Mouse (Mus musculus): ENCODE data around the gene Aplp2.

Aplp2 gene

DNA sequence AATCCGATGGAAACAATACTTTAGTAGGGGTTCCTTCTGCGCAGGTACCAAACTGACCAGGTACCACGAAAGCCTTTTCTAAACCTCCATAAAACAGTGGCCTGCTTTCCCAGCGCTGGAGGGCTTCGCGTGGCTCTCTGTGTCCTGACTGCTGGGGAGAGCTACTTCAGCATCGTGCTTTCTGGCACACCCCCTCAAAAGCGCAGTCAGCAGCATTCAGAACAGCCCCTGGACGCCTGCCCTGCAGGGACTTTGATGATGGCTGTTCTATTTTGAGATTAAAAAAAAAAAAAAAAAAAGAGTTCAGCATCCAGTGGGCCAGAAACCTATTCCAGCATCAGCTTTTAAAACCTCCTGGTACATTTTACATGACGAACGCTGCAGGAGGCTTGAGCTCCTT, 14.2 kb upstream of the Aplp2 start:
- peak; percentile 94 for ATAC-seq (ENCODE audit: low TSS enrichment)

DNA sequence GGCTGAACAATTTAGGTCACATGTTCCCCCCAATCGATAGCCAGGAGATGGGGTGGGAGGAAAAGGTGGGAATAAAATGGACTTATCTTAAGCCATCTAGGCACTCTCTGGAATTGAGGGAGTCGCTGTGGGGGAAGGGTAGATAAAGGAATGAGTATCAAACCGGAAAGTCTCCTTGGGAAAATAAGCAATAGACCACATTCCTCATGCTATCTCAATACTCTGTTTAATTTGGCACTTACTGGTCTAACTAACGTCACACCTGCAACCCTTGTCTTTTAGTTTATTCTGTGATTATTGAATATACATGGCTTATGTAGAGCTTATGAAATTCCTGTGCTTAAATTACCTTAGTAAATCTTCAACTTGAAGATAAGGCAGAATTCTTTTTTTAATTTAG, 11.9 kb upstream of the Aplp2 start:
- no peak for ATAC-seq (ENCODE audit: low TSS enrichment)

DNA sequence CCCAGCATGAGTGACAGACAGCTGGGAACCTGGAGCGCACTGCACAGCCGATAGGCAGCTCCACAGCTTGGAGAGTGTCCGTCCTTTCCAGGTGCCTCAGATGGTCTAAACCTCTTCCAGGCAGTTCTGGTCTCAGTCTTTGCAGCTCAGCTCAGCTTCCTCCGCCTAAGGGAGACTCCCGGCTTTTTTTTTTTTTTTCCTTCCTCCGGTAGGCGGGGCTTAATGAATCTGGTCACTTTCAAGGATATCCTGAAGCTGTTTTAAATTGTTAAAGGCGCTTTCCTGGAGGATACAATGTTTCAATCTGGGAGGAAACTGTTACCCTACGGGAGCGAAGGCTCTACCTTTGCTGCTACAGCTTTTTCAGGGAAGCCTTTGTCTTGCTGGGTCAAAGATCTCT, 9.6 kb upstream of the Aplp2 start:
- no peak for ATAC-seq (ENCODE audit: low TSS enrichment)

DNA sequence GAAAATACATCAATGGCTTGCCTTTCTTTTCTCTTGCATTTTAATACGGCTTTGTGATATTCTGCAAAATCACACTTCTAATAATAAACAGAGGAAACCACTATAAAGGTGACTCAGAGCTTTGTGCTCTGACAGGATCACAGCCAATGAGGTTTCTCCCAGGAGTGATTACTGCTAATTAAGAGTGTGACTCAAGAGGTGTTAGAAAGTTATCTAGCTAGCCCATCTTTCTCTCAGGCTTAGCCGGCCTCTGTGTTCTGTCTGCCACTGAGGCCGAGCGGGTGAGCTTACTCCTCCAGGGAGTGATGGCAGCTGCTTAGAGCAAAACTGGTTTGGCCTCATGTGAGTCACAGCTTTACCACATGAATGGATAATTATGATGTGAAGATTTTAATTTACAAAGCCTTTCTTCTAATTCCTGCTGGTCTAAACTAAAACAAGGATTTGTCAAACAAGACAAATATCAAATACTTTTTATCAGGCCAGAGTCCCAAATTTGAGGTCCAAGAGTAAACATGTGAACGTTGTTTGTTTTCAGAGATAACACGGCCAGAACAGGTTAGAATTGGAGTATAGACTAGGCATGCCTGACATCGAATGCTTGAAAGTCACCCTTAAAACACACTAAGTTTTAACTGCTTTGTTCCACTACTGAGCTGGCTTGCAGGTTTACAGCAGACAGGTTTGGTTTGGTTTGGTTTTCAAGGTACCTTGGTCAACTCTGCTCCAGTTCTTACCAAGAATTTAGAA, 6.2 kb upstream of the Aplp2 start:
- ATAC-seq (ENCODE audit: low TSS enrichment) = no peak; the same call in 1 of the 2 replicates

DNA sequence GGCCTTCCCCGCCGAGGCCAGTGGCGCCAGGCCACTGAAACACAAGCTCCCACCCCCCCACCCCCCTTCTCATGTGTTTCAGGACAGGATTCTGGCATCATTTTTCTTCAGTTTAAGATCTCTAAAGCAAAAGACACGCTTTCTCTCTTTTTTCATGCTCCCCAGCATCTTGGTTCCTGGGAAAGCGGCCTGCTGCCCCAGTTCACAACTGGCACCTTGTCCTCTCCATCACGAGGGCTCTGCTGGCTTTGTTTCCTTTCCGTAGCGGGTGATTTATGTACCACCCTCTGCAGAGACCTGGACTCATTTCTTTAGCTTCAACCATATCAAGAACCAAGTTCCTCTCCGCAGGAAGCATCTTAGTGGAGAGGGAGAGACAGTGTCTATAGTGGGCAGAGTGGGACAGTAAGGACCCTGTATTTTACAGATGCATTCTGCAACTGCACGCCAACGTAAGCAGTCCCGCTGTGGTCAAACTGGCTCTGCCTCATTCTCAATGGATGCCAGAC, 939 bp upstream of the Aplp2 start:
- ATAC-seq (ENCODE audit: low TSS enrichment) = peak; percentile 1; the same call in 1 of the 2 replicates

DNA sequence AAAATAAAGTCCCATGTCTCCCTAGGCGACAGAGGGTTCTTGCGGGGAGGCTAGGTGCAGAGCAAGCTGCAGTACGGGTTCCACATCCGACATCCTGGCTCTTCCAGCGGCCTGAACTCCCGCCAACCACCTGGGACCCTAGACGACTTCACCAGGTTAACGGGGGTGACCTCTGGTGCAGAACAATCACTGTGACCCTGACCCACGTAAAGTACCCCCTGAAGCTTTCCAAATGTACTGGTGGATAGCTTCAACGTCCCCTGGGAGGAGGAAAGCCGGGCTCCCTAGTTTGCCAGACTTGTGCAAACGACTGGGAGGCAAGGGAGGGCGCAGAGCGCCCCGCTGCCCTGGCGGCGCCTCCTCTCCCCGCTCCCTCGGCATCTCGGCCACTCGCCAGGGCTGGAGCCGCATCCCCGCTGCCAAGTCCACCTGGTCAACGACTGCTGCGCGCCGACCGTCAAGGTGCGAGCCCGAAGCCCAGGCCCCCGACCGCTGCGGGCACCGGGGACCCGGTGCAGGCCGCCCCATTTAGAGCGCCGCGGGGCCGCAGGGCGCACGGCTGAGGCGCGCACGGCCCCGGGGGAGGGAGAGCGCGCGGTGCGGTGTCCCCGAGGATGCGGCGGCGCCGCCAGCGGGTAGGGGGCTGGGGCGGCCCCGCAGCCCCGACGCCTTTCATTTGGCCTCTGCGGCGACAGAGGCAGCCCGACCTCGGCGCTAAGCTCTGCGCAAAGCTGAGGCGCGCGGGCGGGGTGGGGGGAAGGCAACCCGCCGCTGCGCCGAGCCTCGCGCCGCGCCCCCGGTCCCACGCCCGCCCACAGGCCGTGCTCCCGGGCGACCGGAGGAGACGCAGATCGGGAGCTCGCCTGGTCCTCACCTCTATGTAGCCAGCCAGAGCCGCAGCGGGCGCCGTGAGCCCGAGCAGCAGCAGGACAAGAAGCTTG, 596 bp downstream of the Aplp2 start:
- peak; percentile 42 for ATAC-seq (ENCODE audit: low TSS enrichment)

DNA sequence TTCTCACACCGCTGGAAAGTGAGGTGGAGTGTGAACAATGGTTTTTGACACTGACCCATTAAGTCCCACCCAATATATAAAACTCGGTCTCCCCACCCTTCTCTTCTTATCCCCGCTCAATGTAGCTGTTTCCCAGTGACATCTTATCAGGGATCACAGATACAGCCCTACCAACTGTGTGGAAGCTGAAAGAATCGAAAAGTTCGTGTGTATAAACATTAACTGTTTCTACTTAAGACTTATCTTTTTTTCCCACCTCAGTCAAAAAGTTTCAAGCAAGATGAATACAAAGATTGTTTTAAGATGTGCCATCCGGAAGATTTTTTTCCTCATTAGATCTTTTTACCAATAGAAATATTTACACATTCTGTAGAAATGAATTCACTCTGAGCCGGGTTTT, 1.5 kb downstream of the Aplp2 start:
- ATAC-seq (ENCODE audit: low TSS enrichment) = no peak

DNA sequence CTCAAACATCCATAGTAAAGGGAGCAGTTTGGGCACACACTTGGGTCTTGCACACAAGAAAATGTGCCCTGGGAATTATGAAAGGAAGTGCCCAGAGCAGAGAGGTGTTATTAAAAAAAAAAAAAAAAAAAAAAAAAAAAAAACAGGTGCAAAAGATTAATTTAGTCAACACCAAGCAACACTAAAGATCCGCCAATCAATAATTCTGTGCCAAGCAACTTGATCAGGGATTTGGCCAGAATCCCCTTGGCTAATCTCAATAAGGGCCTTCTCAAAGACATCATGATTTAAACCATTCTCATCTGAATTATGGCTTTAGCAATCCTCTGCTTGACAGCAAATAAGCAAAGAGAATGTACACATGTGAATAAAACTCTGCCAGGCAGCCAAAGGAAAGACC, 2.1 kb downstream of the Aplp2 start:
- no peak for ATAC-seq (ENCODE audit: low TSS enrichment)

DNA sequence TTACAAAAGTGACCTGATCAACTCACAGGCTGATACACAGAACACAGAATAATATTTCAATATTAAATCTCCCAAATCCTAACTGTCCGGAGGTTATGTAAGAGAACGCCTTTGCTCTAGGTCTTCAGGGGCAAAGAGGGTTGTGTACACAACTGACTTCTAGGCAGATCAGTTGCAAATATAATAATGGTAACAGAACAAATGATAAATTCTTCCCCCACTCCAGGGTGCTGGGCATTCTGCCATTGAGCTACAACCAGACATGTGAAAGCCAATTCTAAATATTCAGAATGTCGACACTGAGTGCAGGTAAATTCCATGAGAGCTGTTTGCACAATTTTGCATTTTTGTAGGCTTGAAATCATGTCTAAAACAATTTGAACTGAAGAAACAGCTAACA, 3.9 kb downstream of the Aplp2 start:
- no peak for ATAC-seq (ENCODE audit: low TSS enrichment)

DNA sequence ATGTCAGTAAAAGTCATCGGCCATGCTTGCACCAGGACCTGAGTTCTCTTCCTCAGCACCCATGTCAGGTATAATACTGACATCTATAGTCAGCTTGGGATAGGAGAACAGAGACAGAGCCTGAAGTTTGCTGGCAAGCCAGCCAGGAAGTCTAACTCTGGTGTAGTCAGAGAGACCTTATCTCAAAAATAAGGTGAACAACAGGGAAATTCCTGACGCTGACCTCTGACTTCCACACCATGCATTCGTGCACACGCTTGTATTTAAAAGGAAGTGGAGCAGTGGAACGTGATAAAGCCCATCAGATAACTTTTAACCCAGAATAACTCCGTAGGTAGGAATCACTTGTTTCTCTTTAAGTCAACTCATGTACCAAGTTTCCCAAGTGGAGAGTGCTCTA, 6.9 kb downstream of the Aplp2 start:
- ATAC-seq (ENCODE audit: low TSS enrichment) = no peak

DNA sequence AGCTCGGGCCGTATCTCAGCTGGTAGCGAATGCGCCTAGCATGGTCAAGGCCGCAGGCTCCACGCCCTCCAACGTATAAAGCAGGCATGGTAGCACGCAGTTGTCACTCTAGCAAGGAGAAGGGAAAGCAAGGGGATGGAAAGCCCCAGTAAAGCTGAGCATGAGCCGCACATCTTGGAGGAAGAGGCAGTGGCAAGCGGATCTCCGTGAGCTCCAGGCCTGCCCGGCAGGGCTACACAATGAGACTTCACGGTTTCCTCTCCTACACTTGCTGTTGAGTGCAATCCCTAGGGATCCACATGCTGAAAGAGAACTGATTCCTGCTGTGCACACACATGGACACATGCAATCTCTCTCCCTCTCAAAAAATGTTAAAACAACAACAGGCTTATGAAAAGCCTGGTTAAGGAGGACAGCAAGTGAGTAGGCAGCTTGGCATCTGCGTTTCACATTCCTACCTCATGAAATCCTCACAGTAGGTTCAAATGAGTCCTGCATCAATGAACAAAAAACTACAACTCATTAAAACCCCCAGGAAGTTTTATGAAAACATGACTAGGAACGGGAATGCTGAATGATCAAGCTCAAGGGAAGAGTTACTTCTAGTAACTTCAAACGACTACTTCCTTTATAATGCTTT, 7.9 kb downstream of the Aplp2 start:
- peak; percentile 83 for ATAC-seq (ENCODE audit: low TSS enrichment)

DNA sequence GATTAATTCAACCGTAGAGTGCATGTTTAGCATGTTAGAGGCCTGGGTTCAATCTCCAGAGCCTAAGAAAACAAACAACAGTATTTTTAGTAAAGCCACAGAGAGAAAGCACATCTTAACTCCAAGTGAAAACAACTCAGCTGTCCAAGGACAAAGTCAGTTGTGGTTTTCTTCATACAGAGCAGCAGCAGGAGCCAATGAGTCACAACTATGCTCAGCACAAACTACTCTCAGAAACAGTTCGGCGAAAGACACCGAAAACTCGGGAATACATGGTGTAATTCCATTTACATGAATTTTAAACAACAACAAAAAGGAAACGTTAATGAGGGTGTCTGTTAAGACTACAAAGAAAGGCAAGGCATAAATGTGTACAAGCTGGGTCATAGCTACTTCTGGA, 8.5 kb downstream of the Aplp2 start:
- peak; percentile 42; the same call in 1 of the 2 replicates for ATAC-seq (ENCODE audit: low TSS enrichment)

DNA sequence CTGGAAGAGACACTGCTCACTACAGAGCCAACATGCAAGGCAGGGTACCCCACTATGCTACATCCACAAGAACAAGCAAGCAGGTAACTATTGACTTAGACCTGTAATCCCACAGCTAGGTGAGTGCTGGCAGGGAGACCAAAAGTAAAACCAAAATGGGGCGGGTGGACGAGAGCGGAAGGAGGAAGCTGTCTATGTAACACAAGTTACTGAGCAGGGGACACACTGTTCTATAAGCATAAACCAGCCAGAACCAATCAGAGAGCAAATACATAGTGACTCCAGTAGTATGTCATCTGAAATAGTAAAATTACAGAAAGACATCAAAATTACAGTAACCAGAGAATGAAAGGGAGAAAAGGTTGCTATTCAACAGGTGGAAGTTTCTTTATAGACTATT, 13.0 kb downstream of the Aplp2 start:
- no peak for ATAC-seq (ENCODE audit: low TSS enrichment)

DNA sequence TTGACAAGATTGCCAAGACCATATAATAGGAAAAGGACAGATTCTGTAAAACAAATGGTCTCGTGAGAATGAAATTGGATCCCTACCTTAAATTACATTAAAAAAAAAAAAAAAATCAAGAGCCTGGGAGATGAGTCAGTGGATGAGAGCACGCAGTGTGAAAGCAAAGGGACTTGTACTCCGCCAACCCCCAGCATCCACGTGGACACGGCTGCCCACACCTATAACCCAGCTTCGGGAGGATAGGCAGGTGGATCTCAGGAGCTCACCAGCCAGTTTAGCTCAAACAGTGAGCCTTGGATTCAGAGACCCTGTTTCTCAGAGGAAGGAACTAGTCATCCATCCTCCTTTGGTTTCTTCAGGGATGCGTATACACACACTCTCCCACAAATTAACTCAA, 13.8 kb downstream of the Aplp2 start:
- ATAC-seq (ENCODE audit: low TSS enrichment) = peak; percentile 57; the same call in 1 of the 2 replicates

DNA sequence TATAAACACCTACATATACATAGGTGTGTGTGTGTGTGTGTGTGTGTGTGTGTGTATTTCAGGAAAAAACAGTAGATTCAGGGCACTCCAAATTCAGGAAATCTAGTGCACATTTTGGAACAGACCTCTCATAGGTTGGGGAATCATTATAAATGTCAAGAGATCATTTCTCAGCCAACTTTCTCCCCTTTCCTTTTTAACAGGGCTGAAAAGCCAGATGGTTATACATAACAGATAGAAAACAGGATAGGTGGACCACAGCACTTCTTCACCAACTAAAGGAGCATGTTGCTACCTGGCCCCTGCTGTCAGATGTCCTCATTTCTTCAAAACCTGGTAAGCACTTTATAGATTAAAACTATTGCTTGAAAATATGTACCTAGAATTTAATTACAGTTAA, 14.9 kb downstream of the Aplp2 start:
- ATAC-seq (ENCODE audit: low TSS enrichment) = no peak

DNA sequence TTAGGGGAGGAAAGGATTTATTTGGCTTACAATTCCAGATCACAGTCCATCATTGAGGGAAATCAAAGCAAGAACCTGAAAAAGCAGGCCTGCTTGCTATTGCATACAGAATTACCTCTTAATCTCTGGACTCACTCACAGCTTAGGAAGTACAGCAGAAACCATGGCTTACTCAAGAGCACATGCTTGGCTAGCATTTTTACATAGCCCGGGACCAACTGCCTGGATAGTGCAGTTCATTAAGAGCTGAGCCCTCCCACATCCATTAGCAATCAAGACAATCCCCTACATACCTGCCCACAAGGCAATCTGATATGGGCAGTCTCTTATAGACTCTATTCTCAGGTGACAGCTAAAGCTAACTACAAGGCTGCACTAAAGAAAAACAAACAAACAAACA, 16.0 kb downstream of the Aplp2 start:
- no peak for ATAC-seq (ENCODE audit: low TSS enrichment)

DNA sequence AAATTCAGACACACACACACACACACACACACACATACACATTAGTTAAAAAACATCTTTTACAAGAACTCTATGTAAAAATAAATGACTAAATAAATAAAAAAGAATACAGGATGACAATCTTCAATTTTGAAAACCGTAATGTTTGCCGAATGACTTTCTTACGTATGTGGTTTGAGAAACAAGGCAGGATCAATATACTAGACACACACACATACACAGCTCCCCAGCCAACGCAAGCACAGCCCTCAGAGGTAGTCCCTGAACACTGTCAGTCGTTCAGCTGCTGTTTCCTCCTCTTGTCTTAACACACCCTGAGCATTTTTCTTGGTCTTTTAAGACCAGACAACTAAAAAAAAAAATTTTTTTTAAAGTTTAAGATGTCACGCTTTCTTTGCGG, 19.2 kb downstream of the Aplp2 start:
- no peak for ATAC-seq (ENCODE audit: low TSS enrichment)

DNA sequence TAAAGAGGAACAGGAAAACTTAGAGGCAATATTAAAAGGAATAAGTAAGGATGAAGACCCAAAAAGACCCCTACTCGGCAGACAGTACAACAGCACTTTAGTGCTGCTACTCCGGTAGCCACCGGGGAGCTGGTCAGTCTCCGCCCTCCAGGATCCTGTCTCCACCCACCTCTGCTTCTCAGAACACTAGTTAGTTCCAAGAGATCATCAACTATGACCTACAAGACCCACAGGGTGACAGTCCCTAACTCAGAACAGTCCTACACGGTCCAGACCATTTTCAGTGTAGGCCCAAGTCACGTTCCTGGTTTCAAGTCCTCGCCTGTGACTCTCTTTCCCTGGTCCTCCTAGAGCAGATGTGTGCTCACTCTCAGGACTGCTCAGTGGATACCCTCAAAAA, 20.1 kb downstream of the Aplp2 start:
- no peak for ATAC-seq (ENCODE audit: low TSS enrichment)

DNA sequence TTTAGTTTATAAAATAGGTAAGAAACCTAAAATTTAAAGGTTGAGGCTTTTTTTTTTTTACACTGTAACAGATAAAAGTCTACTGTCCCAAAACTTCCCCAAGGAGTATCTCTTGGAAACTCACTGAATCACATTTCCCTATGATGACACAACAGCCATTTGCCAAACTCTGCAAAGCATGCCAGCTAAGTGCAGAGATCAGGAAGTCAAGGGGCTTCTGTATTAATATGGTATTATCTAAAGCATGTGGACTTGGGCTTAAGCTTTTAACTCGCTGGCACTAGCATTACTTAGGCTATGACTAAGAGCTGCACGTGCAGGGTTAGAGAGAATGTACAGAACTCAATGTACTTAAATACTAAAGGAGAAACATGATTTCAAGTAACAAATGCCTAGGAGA, 22.4 kb downstream of the Aplp2 start:
- no peak for ATAC-seq (ENCODE audit: low TSS enrichment)

DNA sequence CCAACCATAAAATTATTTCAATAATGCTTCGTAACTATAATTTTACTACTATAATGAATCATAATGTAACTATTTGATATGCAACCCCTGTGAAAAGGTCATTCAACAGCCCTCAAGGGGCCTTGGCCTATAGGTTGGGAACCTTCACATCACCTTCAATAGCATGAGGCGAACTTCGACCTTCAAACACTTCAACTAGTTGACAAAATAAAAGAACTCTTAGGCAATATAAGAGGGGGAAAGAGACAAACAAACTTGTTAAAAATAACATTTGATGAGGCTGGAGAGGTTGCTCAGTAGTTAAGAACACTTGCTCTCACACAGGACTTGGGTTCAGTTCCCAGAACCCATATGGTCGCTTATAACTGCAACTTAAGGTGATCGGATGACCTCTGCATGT, 27.2 kb downstream of the Aplp2 start:
- no peak for ATAC-seq (ENCODE audit: low TSS enrichment)

DNA sequence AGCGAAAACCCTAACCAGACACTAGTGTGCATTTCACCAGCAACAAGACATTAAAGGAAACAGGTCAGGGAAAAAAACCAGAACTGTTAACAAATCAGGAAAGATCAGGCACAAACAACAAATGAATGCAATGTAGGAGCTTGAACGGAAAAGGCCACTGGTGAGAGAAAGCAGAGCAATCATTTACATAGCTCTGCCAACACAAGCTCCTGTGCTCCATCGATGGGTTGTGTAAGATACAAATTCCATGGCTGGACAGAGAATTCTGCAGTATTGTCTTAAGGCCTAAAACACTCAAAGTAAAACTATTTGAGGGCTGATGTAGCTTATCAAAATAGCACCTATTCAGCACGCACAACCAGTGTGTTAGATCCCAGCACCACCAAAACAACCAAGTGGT, 28.6 kb downstream of the Aplp2 start:
- ATAC-seq (ENCODE audit: low TSS enrichment) = no peak

DNA sequence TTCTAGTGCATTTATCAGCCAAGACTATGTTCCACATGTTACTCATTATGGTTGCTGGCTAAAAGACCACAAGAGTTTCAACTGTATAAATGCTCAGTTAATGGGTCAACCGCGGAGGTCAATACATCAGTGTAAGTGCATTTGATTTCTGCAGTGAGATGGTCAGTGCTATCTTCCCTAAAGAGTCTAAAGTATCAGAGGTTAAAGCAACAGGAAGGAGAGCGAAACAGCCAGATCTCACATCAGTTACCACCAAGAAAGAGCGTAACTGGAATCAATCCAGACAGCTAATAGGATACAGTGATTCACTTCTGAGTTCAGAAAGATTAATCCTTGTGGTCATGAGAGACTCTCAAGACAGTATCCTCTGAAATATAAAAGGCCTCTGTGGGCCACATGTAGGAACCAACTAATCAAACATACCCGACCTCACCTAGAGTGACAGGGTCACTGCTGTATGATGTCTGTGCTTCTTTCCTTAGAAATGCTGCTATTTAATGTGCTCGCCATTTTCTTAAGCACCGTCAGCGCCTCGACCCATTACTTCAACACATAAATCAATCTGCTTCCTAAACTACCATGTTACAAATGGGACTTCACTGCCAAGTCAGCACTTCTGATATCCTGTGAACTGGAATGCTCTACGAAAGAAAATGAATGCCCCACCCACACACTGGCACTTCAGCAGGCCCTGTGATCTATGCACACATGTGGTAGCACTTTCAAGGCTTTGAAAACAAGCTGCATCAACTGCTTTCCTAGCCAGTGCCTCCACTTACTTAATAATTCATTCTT, 30.1 kb downstream of the Aplp2 start:
- no peak for ATAC-seq (ENCODE audit: low TSS enrichment)
